Mouse (Mus musculus): ENCODE results near the gene Cops4. TPM values are rescaled to one million over a fixed set of nuclear protein-coding genes. Genes with fewer than 3 reads are reported as not detected.
A peak's percentile ranks its signal among the peaks of the same experiment; 100 is the strongest.

Cops4 gene
- total RNA-seq (2014; rRNA removed) = 47.1 and 53.2 TPM in 2 replicates
- polyA plus RNA-seq (2012; rRNA removed) = 12.0 and 13.1 TPM in 2 replicates

- Histone ChIP-seq H3K27ac (replicated peaks; ENCODE audit: insufficient read depth, low read depth, low read length) (peak within 1 kb of the TSS; percentile 53), H3K36me3 (ENCODE audit: control insufficient read depth, insufficient read depth, low read length) (no peaks in the 10 kb centered on the region), H3K9ac (ENCODE audit: low read depth, low read length) (peak within 1 kb of the TSS; percentile 79), H3K4me3 (ENCODE audit: insufficient read depth, low read depth, low read length) (peak within 1 kb of the TSS; percentile 78), H3K27me3 (ENCODE audit: control insufficient read depth, insufficient read depth, low read length) (no peaks in the 10 kb centered on the region), H3K79me2 (ENCODE audit: control insufficient read depth, insufficient read depth, low read length) (peaks cover 12% of the 10 kb centered on the region; the same call in 1 of the 2 replicates), H3K4me1 (ENCODE audit: control insufficient read depth, insufficient read depth, low read length) (peaks cover 9% of the 10 kb centered on the region; the same call in 1 of the 2 replicates)
- DNase-seq (ENCODE audit: extremely low read depth, low read depth, low spot score) = peak; percentile 97
- under 1% methylated on average over 64 of the region's 64 CpGs for WGBS
- TF ChIP-seq POLR2A (IDR thresholded peaks at IDR 0.05; ENCODE audit: extremely low read depth, insufficient read depth, low read length) (0 out of 2 replicates have a peak, but pooled peaks have one; percentile 45), CTCF (IDR thresholded peaks at IDR 0.05; ENCODE audit: low read depth, low read length) (no peak)
These were observed at the start of gene Cops4 for GRCm38 (mm10) chr5:100518049-100519026. Gene Cops4, plus strand, starts transcription at chr5:100518309.

GRCm38 (mm10) chr5:100476328-100476727 lies 41.8 kb upstream of the Cops4 start:
- Histone ChIP-seq H3K4me1 (ENCODE audit: control insufficient read depth, insufficient read depth, low read length) (no peaks in the 10 kb centered on the region), H3K9ac (ENCODE audit: low read depth, low read length) (no peak overlapping the region), H3K36me3 (ENCODE audit: control insufficient read depth, insufficient read depth, low read length) (peaks cover 6% of the 10 kb centered on the region; the same call in 1 of the 2 replicates), H3K79me2 (ENCODE audit: control insufficient read depth, insufficient read depth, low read length) (no peaks in the 10 kb centered on the region), H3K27ac (replicated peaks; ENCODE audit: insufficient read depth, low read depth, low read length) (no peak overlapping the region), H3K4me3 (ENCODE audit: insufficient read depth, low read depth, low read length) (no peak overlapping the region), H3K27me3 (ENCODE audit: control insufficient read depth, insufficient read depth, low read length) (no peaks in the 10 kb centered on the region)
- TF ChIP-seq POLR2A (IDR thresholded peaks at IDR 0.05; ENCODE audit: extremely low read depth, insufficient read depth, low read length) (no peak), CTCF (IDR thresholded peaks at IDR 0.05; ENCODE audit: low read depth, low read length) (no peak)
- 90% methylated on average over 3 of the region's 3 CpGs for WGBS
- DNase-seq (ENCODE audit: extremely low read depth, low read depth, low spot score) = no peak

GRCm38 (mm10) chr5:100477604-100478003 lies 40.5 kb upstream of the Cops4 start:
- 81% methylated on average over 9 of the region's 9 CpGs for WGBS
- no peaks in the 10 kb centered on the region for H3K4me1 ChIP-seq (ENCODE audit: control insufficient read depth, insufficient read depth, low read length)

GRCm38 (mm10) chr5:100483569-100483968 lies 34.5 kb upstream of the Cops4 start:
- Histone ChIP-seq H3K79me2 (ENCODE audit: control insufficient read depth, insufficient read depth, low read length) (no peaks in the 10 kb centered on the region; the same call in 1 of the 2 replicates), H3K4me3 (ENCODE audit: insufficient read depth, low read depth, low read length) (no peak overlapping the region), H3K27ac (replicated peaks; ENCODE audit: insufficient read depth, low read depth, low read length) (no peak overlapping the region), H3K4me1 (ENCODE audit: control insufficient read depth, insufficient read depth, low read length) (no peaks in the 10 kb centered on the region), H3K27me3 (ENCODE audit: control insufficient read depth, insufficient read depth, low read length) (no peaks in the 10 kb centered on the region), H3K36me3 (ENCODE audit: control insufficient read depth, insufficient read depth, low read length) (peaks cover 5% of the 10 kb centered on the region; the same call in 1 of the 2 replicates), H3K9ac (ENCODE audit: low read depth, low read length) (no peak overlapping the region)
- no peak for DNase-seq (ENCODE audit: extremely low read depth, low read depth, low spot score)
- TF ChIP-seq POLR2A (IDR thresholded peaks at IDR 0.05; ENCODE audit: extremely low read depth, insufficient read depth, low read length) (no peak), CTCF (IDR thresholded peaks at IDR 0.05; ENCODE audit: low read depth, low read length) (no peak)

More at GRCm38 (mm10) chr5:100477604-100478003, 40.5 kb upstream of the Cops4 start:
- no peak overlapping the region for H3K4me3 ChIP-seq (ENCODE audit: insufficient read depth, low read depth, low read length)
- H3K9ac ChIP-seq (ENCODE audit: low read depth, low read length) = no peak overlapping the region
- DNase-seq (ENCODE audit: extremely low read depth, low read depth, low spot score) = no peak
- H3K79me2 ChIP-seq (ENCODE audit: control insufficient read depth, insufficient read depth, low read length) = no peaks in the 10 kb centered on the region
- TF ChIP-seq POLR2A (IDR thresholded peaks at IDR 0.05; ENCODE audit: extremely low read depth, insufficient read depth, low read length) = no peak
- no peak for TF ChIP-seq CTCF (IDR thresholded peaks at IDR 0.05; ENCODE audit: low read depth, low read length)
- H3K27ac ChIP-seq (replicated peaks; ENCODE audit: insufficient read depth, low read depth, low read length) = no peak overlapping the region
- H3K27me3 ChIP-seq (ENCODE audit: control insufficient read depth, insufficient read depth, low read length) = no peaks in the 10 kb centered on the region
- H3K36me3 ChIP-seq (ENCODE audit: control insufficient read depth, insufficient read depth, low read length) = peaks cover 6% of the 10 kb centered on the region; the same call in 1 of the 2 replicates

- Histone ChIP-seq H3K79me2 (ENCODE audit: control insufficient read depth, insufficient read depth, low read length) (peaks cover 5% of the 10 kb centered on the region; the same call in 1 of the 2 replicates), H3K27me3 (ENCODE audit: control insufficient read depth, insufficient read depth, low read length) (no peaks in the 10 kb centered on the region), H3K27ac (replicated peaks; ENCODE audit: insufficient read depth, low read depth, low read length) (no peak overlapping the region), H3K4me1 (ENCODE audit: control insufficient read depth, insufficient read depth, low read length) (no peaks in the 10 kb centered on the region), H3K9ac (ENCODE audit: low read depth, low read length) (no peak overlapping the region), H3K4me3 (ENCODE audit: insufficient read depth, low read depth, low read length) (no peak overlapping the region), H3K36me3 (ENCODE audit: control insufficient read depth, insufficient read depth, low read length) (peaks cover 3% of the 10 kb centered on the region; the same call in 1 of the 2 replicates)
- 89% methylated on average over 2 of the region's 2 CpGs for WGBS
- DNase-seq (ENCODE audit: extremely low read depth, low read depth, low spot score) = no peak
- TF ChIP-seq CTCF (IDR thresholded peaks at IDR 0.05; ENCODE audit: low read depth, low read length) = no peak
- no peak for TF ChIP-seq POLR2A (IDR thresholded peaks at IDR 0.05; ENCODE audit: extremely low read depth, insufficient read depth, low read length)
These were observed 31.0 kb upstream of the Cops4 start for GRCm38 (mm10) chr5:100487120-100487519.

Measured in liver, adult 2 months (tissue).